Mouse (Mus musculus) embryo, embryonic 11 days (tissue): Measurements from ENCODE around the gene Ssh1.

Experiments used
- DNase-seq: peaks from one replicate; pipeline ENCODE4 v3.0.0-alpha.2; 2015

The Ssh1 gene

DNA sequence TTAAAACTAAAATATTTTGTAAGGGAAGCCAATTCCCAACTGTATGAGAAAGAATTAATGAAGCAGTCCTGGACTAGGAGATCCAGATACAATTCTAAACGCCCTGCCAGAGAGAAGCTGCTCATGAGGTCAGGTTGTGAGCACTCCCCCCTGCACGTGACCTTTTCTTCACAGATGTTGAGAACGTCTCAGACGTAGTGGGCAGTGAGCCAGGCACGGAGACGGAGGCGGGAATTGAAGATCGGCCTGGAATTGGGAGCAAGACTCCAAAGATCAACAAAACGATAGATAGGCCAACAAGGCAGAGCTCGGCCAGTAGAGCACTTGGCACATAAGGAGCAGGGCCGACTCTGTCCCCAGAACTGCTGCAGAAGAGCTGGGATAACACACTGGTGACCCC, 106.6 kb downstream of the Ssh1 start:
- DNase-seq = no peak
